Mouse (Mus musculus): ENCODE results near the gene Kbtbd8.

Gene Kbtbd8

DNA sequence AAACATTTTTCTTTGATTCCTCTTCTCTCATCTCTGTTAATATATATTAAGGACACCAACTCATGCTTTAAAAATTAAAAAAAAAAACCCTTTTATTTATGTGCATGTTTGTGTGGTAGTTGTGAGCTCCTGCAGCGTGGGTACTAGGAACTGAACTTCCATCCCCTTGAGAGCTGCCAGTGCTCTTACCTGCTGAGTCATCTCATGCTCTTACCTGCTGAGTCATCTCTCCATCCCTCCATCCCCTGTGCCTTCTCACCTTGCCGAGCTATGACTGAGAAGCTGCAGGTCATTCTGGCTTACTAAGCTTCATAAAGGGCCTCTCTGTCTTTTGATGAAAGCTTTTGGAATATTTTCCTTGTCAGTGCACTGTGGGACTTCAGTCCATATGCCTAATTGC, 34.5 kb downstream of the Kbtbd8 start:
- ChIA-PET POLR2A (no interaction called here), CTCF (interaction anchor here in 1 of 4 experiments (0.5 to 0.6 kb wide), 2 partner anchors 59 to 132 kb away, joined by 4 to 5 read pairs; no protein-coding TSS in a partner anchor)

DNA sequence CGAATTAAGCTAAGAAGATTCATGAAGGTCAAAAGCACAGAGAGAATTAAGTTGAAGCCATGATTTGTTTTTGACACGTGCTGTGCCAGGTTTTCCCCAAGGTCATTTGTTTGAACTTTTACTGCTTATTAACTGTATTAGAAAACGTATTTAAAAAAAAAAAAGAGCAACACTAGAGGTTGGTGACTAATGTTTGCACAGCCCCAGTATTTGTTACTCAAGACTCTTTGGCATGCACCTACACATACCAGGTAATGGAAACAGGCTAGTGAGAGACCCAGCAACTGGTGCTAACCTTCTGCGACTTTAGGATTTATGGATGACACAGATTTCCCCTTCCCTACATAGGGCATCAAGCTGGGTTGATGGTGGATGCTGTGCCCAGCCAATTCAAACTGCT, 46.9 kb downstream of the Kbtbd8 start:
- ChIA-PET CTCF (no interaction called here), POLR2A (interaction anchor here in 1 of 4 experiments (0.9 kb wide), 1 partner anchor 34 kb away, joined by 3 read pairs; no protein-coding TSS in a partner anchor)

DNA sequence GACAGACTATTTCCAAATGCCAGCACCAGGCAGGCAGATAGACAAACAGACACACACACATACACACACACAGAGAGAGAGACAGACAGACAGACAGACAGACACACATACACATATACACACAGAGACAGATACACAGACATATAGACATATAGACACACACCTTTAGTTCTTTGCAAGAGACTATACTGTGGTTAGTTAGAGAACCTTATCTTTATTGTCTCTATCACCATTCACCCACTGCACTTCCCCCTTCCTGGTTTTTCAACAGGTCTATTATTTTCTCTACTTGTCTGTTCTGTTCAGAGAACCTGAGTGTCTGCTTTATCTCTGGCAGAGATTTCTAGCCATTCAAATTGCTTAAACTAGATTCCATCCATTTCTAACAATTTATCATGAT, 48.6 kb downstream of the Kbtbd8 start:
- ChIA-PET CTCF (interaction anchor here in 1 of 4 experiments (0.6 kb wide), 1 partner anchor 20 kb away, joined by 3 read pairs; no protein-coding TSS in a partner anchor), POLR2A (no interaction called here)

DNA sequence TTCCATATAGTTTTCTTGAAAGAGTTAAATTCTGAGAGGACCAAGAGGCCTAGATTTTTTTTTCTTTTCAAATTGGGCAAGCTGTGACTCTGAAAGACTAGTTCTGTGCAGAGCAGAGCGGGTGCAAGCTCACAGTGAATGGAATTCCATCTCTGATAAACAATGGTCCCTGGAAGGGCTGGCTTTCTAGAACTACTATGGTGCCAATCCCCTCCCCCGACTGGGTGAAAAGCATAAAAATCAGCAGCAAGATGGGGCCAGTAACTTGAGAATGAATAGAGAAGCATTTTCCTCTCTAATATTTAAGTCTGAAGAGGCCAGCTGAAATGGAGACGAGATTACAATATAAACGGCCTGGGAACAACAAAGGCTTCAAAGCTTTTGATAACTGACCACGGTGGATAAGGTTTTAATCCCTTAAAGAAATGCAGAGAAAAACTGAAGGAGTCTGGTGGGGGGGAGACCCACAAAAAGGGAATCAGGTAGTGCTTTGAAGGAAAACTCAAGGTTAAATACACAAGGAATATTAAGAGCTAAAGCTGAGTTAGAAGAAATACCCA, 50.7 kb downstream of the Kbtbd8 start:
- ChIA-PET POLR2A (no interaction called here), CTCF (no interaction called here)

DNA sequence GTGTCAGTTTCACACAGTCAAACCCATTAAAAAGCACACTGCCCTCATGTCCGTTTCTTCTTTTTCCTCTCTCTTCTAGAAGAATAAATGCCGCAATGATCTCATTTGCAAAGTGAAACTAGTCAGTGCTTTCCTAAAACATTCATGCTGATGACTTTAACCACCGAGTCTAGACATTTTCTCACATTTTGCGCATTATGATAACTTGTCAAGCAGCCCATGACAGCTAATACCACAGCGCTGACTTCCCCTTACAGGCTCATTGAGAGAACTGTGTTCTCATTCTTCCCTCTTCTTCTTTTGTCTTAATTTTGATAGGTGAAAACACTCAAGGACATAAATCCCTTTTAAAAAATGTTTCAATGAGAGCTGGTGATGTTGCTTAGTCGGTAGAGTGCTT, 52.4 kb downstream of the Kbtbd8 start:
- CTCF ChIA-PET: no interaction called here

DNA sequence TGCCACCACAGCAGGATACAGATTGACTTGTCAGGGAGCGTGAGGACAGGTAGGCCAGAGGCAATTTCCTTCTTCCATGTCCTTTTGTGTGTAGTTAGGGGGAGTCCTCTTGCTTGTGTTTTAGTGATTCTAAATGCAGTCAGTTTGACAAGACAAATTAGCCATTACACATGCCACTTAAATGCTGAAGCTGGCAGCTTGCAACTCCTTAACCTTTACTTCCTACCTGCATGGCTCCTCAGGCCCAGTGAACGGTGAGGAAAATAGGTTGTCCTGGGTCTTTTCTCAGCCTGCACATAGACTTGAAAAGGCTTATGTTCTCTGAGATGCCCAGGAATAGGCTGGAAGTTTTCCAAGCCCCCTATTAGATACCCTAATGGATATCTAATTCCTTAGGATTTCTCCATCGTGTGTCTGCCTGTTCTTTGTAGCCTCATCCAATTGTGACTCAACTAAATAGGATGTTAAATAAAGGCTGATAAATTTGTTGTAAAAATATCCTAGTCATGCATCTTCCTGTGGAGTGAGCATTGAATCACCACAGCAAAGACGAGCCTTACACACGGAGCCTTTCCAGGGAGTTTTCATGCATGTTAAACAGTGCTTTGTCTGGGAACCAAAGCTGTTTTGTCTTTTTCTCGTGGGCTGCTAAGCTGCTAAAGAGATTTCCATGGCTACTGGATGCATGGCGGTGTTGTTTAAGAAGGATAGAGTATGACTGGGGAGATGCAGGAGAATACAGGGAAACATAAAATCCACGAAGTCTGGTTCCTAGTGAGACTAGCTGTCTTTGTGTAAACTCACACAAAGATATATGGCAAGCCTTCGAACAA, 57.5 kb downstream of the Kbtbd8 start:
- POLR2A ChIA-PET: no interaction called here
- CTCF ChIA-PET: interaction anchor here in 2 of 4 experiments (0.5 to 0.6 kb wide), 2 partner anchors 596 to 634 kb away, joined by 3 read pairs; no protein-coding TSS in a partner anchor

More for the DNA sequence above, 52.4 kb downstream of the Kbtbd8 start:
- POLR2A ChIA-PET: no interaction called here

Measured in embryonic stem cell, embryonic (primary cell).